Mouse (Mus musculus): Measurements from ENCODE around the gene Adam33. TPM values are rescaled to one million over a fixed set of nuclear protein-coding genes. Genes with fewer than 3 reads are reported as not detected.
"Not testable (repeated sequence)": the region's sequence is repeated elsewhere in the genome, so short reads cannot be mapped to it uniquely, and the experiment has no call there.

The Adam33 gene
- polyA plus RNA-seq, 2 experiments: 0.17 to 0.67 TPM

- not testable (repeated sequence) for DNase-seq (ENCODE audit: low read depth in 3 of 3, low spot score in 3 of 3); H3K36me3 ChIP-seq (replicated peaks; ENCODE audit: control insufficient read depth, insufficient read depth, low read depth); H3K27me3 ChIP-seq (ENCODE audit: control insufficient read depth, insufficient read depth, low read length); H3K4me3 ChIP-seq (ENCODE audit: insufficient read depth in 1 of 2, low read depth in 2 of 2, low read length in 2 of 2); H3K27ac ChIP-seq; H3K9me3 ChIP-seq (ENCODE audit: control insufficient read depth, low read length); H3K9ac ChIP-seq (replicated peaks)
- peak; percentile 78 for ATAC-seq (ENCODE audit: insufficient read depth)
- Histone ChIP-seq H3K4me1 (replicated peaks; ENCODE audit: control insufficient read depth in 2 of 2, insufficient read depth in 2 of 2, low read length in 1 of 2) (peaks cover 12 to 23% of the 10 kb centered on the region in 2 experiments), H3K4me2 (ENCODE audit: low read depth) (peak overlapping the region; percentile 16; the same call in 1 of the 2 replicates)
- TF ChIP-seq EP300 (IDR thresholded peaks at IDR 0.05; ENCODE audit: low read depth): peak; percentile 79
- 8% methylated on average over 1 of the region's 1 CpGs for WGBS (ENCODE audit: insufficient replicate concordance)
Measured at GRCm38 (mm10) chr2:131031406-131031805, 32.2 kb downstream of the Adam33 start.

- ATAC-seq (ENCODE audit: insufficient read depth) (peak; percentile 55; the same call in 1 of the 2 replicates), DNase-seq (ENCODE audit: low read depth in 3 of 3, low spot score in 3 of 3) (no peak)
- no peak overlapping the region for H3K4me2 ChIP-seq (ENCODE audit: low read depth)
- TF ChIP-seq CTCF (IDR thresholded peaks at IDR 0.05; ENCODE audit: low read depth) (no peak), EP300 (IDR thresholded peaks at IDR 0.05; ENCODE audit: low read depth) (no peak)
- no peak overlapping the region for H3K9ac ChIP-seq (replicated peaks)
- WGBS (ENCODE audit: insufficient replicate concordance): 64% methylated on average over 1 of the region's 1 CpGs
- H3K27ac ChIP-seq: no peak overlapping the region
- H3K27me3 ChIP-seq (ENCODE audit: control insufficient read depth, insufficient read depth, low read length): no peaks in the 10 kb centered on the region
- no peaks in the 10 kb centered on the region for H3K9me3 ChIP-seq (ENCODE audit: control insufficient read depth, low read length)
- peaks cover 12 to 23% of the 10 kb centered on the region in 2 experiments for H3K4me1 ChIP-seq (replicated peaks; ENCODE audit: control insufficient read depth in 2 of 2, insufficient read depth in 2 of 2, low read length in 1 of 2)
- H3K4me3 ChIP-seq (ENCODE audit: insufficient read depth in 1 of 2, low read depth in 2 of 2, low read length in 2 of 2): no peak overlapping the region
- H3K36me3 ChIP-seq (replicated peaks; ENCODE audit: control insufficient read depth, insufficient read depth, low read depth): no peaks in the 10 kb centered on the region
Measured at GRCm38 (mm10) chr2:131030998-131031397, 32.6 kb downstream of the Adam33 start.

- no peaks in the 10 kb centered on the region for H3K27me3 ChIP-seq (ENCODE audit: control insufficient read depth, insufficient read depth, low read length)
- no peak for ATAC-seq (ENCODE audit: insufficient read depth)
Measured at GRCm38 (mm10) chr2:131030561-131030960, 33.1 kb downstream of the Adam33 start.

GRCm38 (mm10) chr2:131029065-131029935, 34.3 kb downstream of the Adam33 start:
- Histone ChIP-seq H3K36me3 (replicated peaks; ENCODE audit: control insufficient read depth, insufficient read depth, low read depth) (no peaks in the 10 kb centered on the region), H3K4me2 (ENCODE audit: low read depth) (no peak overlapping the region), H3K9ac (replicated peaks) (no peak overlapping the region), H3K27me3 (ENCODE audit: control insufficient read depth, insufficient read depth, low read length) (no peaks in the 10 kb centered on the region), H3K9me3 (ENCODE audit: control insufficient read depth, low read length) (no peaks in the 10 kb centered on the region), H3K4me3 (ENCODE audit: insufficient read depth in 1 of 2, low read depth in 2 of 2, low read length in 2 of 2) (no peak overlapping the region), H3K4me1 (replicated peaks; ENCODE audit: control insufficient read depth in 2 of 2, insufficient read depth in 2 of 2, low read length in 1 of 2) (peaks cover 12 to 23% of the 10 kb centered on the region in 2 experiments), H3K27ac (no peak overlapping the region; the same call in 1 of the 2 replicates)
- WGBS (ENCODE audit: insufficient replicate concordance): 52% methylated on average over 9 of the region's 9 CpGs
- ATAC-seq (ENCODE audit: insufficient read depth): peak; percentile 49
- no peak for DNase-seq (ENCODE audit: low read depth in 3 of 3, low spot score in 3 of 3)
- TF ChIP-seq CTCF (IDR thresholded peaks at IDR 0.05; ENCODE audit: low read depth) (no peak; the same call in 1 of the 2 replicates), EP300 (IDR thresholded peaks at IDR 0.05; ENCODE audit: low read depth) (no peak)

More at GRCm38 (mm10) chr2:131030561-131030960, 33.1 kb downstream of the Adam33 start:
- Histone ChIP-seq H3K4me2 (ENCODE audit: low read depth) (no peak overlapping the region), H3K27ac (no peak overlapping the region), H3K9me3 (ENCODE audit: control insufficient read depth, low read length) (no peaks in the 10 kb centered on the region), H3K4me3 (ENCODE audit: insufficient read depth in 1 of 2, low read depth in 2 of 2, low read length in 2 of 2) (no peak overlapping the region), H3K36me3 (replicated peaks; ENCODE audit: control insufficient read depth, insufficient read depth, low read depth) (no peaks in the 10 kb centered on the region), H3K4me1 (replicated peaks; ENCODE audit: control insufficient read depth in 2 of 2, insufficient read depth in 2 of 2, low read length in 1 of 2) (peaks cover 12 to 23% of the 10 kb centered on the region in 2 experiments), H3K9ac (replicated peaks) (no peak overlapping the region)
- DNase-seq (ENCODE audit: low read depth in 3 of 3, low spot score in 3 of 3): no peak
- no peak for TF ChIP-seq EP300 (IDR thresholded peaks at IDR 0.05; ENCODE audit: low read depth)
- no peak for TF ChIP-seq CTCF (IDR thresholded peaks at IDR 0.05; ENCODE audit: low read depth)
- WGBS (ENCODE audit: insufficient replicate concordance): 75% methylated on average over 2 of the region's 2 CpGs

- Histone ChIP-seq H3K4me3 (ENCODE audit: insufficient read depth in 1 of 2, low read depth in 2 of 2, low read length in 2 of 2) (no peak overlapping the region), H3K36me3 (replicated peaks; ENCODE audit: control insufficient read depth, insufficient read depth, low read depth) (no peaks in the 10 kb centered on the region), H3K27ac (no peak overlapping the region), H3K9me3 (ENCODE audit: control insufficient read depth, low read length) (no peaks in the 10 kb centered on the region), H3K27me3 (ENCODE audit: control insufficient read depth, insufficient read depth, low read length) (no peaks in the 10 kb centered on the region), H3K4me2 (ENCODE audit: low read depth) (no peak overlapping the region), H3K9ac (replicated peaks) (no peak overlapping the region), H3K4me1 (replicated peaks; ENCODE audit: control insufficient read depth in 2 of 2, insufficient read depth in 2 of 2, low read length in 1 of 2) (peaks cover 10 to 18% of the 10 kb centered on the region in 2 experiments)
- DNase-seq (ENCODE audit: low read depth in 3 of 3, low spot score in 3 of 3): no peak
- TF ChIP-seq CTCF (IDR thresholded peaks at IDR 0.05; ENCODE audit: low read depth): no peak
- no peak for TF ChIP-seq EP300 (IDR thresholded peaks at IDR 0.05; ENCODE audit: low read depth)
- 92% methylated on average over 3 of the region's 3 CpGs for WGBS (ENCODE audit: insufficient replicate concordance)
- ATAC-seq (ENCODE audit: insufficient read depth): no peak
Measured at GRCm38 (mm10) chr2:131026941-131027340, 36.7 kb downstream of the Adam33 start.
